Mouse (Mus musculus) MEL (cell line): Measurements from ENCODE around the gene Rsph4a.
"Not testable (repeated sequence)": the region's sequence is repeated elsewhere in the genome, so short reads cannot be mapped to it uniquely, and the experiment has no call there.

Experiments used
- CTCF ChIP-seq, 3 experiments: IDR thresholded peaks in 2 of 3; conservative IDR thresholded peaks in 1 of 3; 2 replicates each; pipeline ENCODE4 v1.5.1; 2011 to 2012; ENCODE audit warnings: low read length in 3 of 3, low read depth in 2 of 3, mild to moderate bottlenecking in 2 of 3, improper control_type of control experiment in 1 of 3, inconsistent platforms in 1 of 3, mixed read lengths in 1 of 3, moderate library complexity in 1 of 3; ENCODE audit not compliant: control insufficient read depth in 1 of 3, insufficient read depth in 1 of 3, poor library complexity in 1 of 3, severe bottlenecking in 1 of 3
- EP300 ChIP-seq, 2 experiments: IDR thresholded peaks; 2 replicates each; pipeline ENCODE4 v1.6.1; 2011; ENCODE audit warnings: improper control_type of control experiment in 2 of 2, low read length in 2 of 2, low read depth in 1 of 2, mild to moderate bottlenecking in 1 of 2
- KAT2A ChIP-seq: conservative IDR thresholded peaks from 2 replicates; pipeline ENCODE4 v1.6.1; 2012; ENCODE audit warnings: low read depth, low read length, improper control_type of control experiment, inconsistent platforms
- ZKSCAN1 ChIP-seq: IDR thresholded peaks from 2 replicates; pipeline ENCODE4 v1.6.1; 2012; ENCODE audit warnings: low read depth, mild to moderate bottlenecking, inconsistent platforms, low read length, improper control_type of control experiment, moderate library complexity

- TF ChIP-seq EP300 (IDR thresholded peaks at IDR 0.05; ENCODE audit: low read depth in 1 of 2, low read length in 2 of 2); KAT2A; ZKSCAN1; CTCF (IDR thresholded peaks at IDR 0.05 in 2 of 3, conservative IDR thresholded peaks at IDR 0.05 in 1 of 3; ENCODE audit: control insufficient read depth in 1 of 3, insufficient read depth in 1 of 3, low read depth in 2 of 3, low read length in 3 of 3, poor library complexity in 1 of 3, severe bottlenecking in 1 of 3): not testable (repeated sequence)
Measured at GRCm38 (mm10) chr10:33882411-33882810, 22.5 kb upstream of the Rsph4a start.
